Mouse (Mus musculus): ENCODE measurements around the gene Nln. TPM values are rescaled to one million over a fixed set of nuclear protein-coding genes. Genes with fewer than 3 reads are reported as not detected.

The Nln gene
- polyA plus RNA-seq, 1 experiment from 2014 or later: 24.7 TPM

DNA sequence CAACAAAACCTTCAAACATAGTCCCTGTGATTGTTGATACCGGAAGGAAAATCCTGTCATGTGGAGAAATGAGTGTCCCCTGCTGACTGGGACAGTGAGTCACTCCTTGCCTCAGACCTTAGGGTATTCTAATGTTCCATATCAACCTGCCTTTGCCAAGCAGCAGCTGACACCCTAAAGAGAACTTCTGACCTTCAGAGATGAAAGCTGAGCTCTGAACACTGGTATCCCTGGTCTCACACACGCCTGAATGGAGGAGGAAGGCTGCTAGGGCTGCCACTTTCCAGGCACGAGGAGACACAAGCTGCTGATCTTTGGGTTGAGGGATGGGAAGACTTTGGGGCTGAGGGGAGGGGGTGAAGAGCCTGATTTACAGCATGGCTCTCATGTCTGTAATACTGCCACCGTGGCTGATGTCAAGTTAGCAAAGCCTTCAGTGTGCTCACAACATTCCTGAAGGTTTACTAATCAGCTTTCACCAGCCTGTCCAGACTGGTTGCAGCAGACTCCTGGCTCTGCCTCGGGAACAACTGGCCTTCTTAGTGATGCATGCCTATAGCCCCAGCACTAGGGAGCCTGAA is 131.0 kb downstream of the Nln start:
- WGBS: 22% methylated on average over 5 of the region's 5 CpGs
- DNase-seq (ENCODE audit: low spot score): no peak

DNA sequence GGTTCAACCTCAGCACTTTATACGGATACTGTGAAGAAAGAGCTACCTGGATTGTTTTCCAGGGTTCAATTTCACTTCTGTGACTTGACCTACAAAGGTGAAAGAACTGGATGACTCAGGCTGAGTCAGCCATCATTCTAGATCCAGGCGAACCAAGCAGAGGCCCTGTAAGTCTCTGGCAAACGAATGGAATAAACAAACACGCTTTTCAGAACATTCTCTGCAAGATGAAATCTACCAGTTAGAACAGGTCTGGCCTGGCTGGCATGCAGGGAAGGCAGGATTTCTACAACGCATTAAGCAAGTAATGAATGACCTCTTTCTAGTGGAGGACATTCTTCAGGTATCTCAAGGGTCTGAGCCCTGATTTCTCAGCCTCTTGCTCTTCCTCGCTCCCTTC is 131.6 kb downstream of the Nln start:
- H3K9me3 ChIP-seq (ENCODE audit: control insufficient read depth, low read length): peaks cover 5% of the 10 kb centered on the region
- DNase-seq (ENCODE audit: low spot score): no peak
- ATAC-seq (replicated peaks; ENCODE audit: low FRiP score, low TSS enrichment, low read depth): no peak
- H3K4me2 ChIP-seq (ENCODE audit: low read length): no peak overlapping the region
- H3K4me1 ChIP-seq (replicated peaks; ENCODE audit: control insufficient read depth, insufficient read depth, low read length): peaks cover 25% of the 10 kb centered on the region
- 27% methylated on average over 6 of the region's 6 CpGs for WGBS
- H3K36me3 ChIP-seq (ENCODE audit: control insufficient read depth, insufficient read depth, low read length): no peaks in the 10 kb centered on the region
- peak overlapping the region; percentile 57 for H3K27ac ChIP-seq (ENCODE audit: low read depth)
- no peaks in the 10 kb centered on the region for H3K27me3 ChIP-seq (replicated peaks; ENCODE audit: control insufficient read depth, insufficient read depth, low read length)
- H3K4me3 ChIP-seq (ENCODE audit: low read depth, low read length): no peak overlapping the region
- no peak overlapping the region for H3K9ac ChIP-seq (ENCODE audit: low read length)

More for the DNA sequence above, 131.0 kb downstream of the Nln start:
- Histone ChIP-seq H3K36me3 (ENCODE audit: control insufficient read depth, insufficient read depth, low read length) (no peaks in the 10 kb centered on the region), H3K4me1 (replicated peaks; ENCODE audit: control insufficient read depth, insufficient read depth, low read length) (peaks cover 23% of the 10 kb centered on the region), H3K4me3 (ENCODE audit: low read depth, low read length) (no peak overlapping the region), H3K27me3 (replicated peaks; ENCODE audit: control insufficient read depth, insufficient read depth, low read length) (no peaks in the 10 kb centered on the region), H3K9ac (ENCODE audit: low read length) (no peak overlapping the region), H3K4me2 (ENCODE audit: low read length) (no peak overlapping the region), H3K27ac (ENCODE audit: low read depth) (peak overlapping the region; percentile 57), H3K9me3 (ENCODE audit: control insufficient read depth, low read length) (peaks cover 5% of the 10 kb centered on the region)
- ATAC-seq (replicated peaks; ENCODE audit: low FRiP score, low TSS enrichment, low read depth): 0 out of 2 replicates have a peak, but pooled peaks have one; percentile 19

DNA sequence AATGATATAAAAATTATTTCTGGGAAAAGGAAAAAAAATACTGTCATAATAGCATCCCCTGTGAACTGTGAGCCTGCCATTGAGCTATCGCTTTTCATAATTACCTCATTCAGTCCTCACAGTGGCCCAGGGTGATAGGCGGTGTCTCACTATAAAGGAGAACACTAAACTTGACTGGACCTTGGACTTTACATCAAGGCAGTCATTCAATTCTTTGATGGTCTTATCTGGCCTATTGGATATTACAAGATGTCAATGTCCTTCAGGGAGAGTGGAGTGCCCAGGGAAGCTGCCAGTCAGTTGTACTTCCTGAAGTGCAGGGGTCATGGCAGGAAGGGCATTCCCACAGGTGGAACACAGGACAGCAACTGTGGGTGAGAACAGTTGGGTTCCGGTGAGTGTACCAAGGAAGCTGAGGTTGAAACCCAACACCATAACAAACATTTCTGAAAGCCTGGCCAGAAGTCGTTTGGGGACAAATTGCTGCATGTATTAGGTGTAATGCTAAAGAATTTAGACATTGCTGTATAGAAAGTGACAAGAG is 133.2 kb downstream of the Nln start:
- WGBS: 64% methylated on average over 4 of the region's 4 CpGs
- H3K4me3 ChIP-seq (ENCODE audit: low read depth, low read length): no peak overlapping the region
- H3K4me1 ChIP-seq (replicated peaks; ENCODE audit: control insufficient read depth, insufficient read depth, low read length): peaks cover 25% of the 10 kb centered on the region
- H3K9ac ChIP-seq (ENCODE audit: low read length): no peak overlapping the region
- DNase-seq (ENCODE audit: low spot score) (no peak), ATAC-seq (replicated peaks; ENCODE audit: low FRiP score, low TSS enrichment, low read depth) (peak; percentile 84)
- H3K36me3 ChIP-seq (ENCODE audit: control insufficient read depth, insufficient read depth, low read length): no peaks in the 10 kb centered on the region
- no peak overlapping the region for H3K4me2 ChIP-seq (ENCODE audit: low read length)
- no peak overlapping the region for H3K27ac ChIP-seq (ENCODE audit: low read depth)
- H3K27me3 ChIP-seq (replicated peaks; ENCODE audit: control insufficient read depth, insufficient read depth, low read length): no peaks in the 10 kb centered on the region
- no peaks in the 10 kb centered on the region for H3K9me3 ChIP-seq (ENCODE audit: control insufficient read depth, low read length)

DNA sequence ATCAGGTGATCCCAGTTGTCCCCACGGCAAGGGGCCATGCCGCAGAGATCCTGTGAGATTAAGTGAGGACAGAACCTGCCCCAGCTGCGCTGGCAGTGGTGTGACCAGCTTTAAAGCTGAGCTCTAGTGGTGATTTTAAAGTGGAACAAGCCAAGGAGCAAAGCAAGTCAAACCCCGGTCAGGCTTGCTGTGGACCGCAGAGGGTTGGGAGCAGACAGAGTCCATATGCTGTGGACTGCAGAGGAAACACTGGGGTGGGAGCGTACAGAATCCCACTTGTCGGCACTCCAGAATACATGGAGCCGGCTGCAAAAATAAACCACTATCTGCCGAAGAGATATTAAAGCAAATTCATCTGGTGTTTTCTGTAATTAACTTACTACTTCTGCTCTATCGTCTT is 134.3 kb downstream of the Nln start:
- Histone ChIP-seq H3K4me2 (ENCODE audit: low read length) (no peak overlapping the region), H3K9me3 (ENCODE audit: control insufficient read depth, low read length) (no peaks in the 10 kb centered on the region), H3K4me1 (replicated peaks; ENCODE audit: control insufficient read depth, insufficient read depth, low read length) (peaks cover 25% of the 10 kb centered on the region), H3K4me3 (ENCODE audit: low read depth, low read length) (no peak overlapping the region), H3K27me3 (replicated peaks; ENCODE audit: control insufficient read depth, insufficient read depth, low read length) (no peaks in the 10 kb centered on the region), H3K9ac (ENCODE audit: low read length) (no peak overlapping the region), H3K36me3 (ENCODE audit: control insufficient read depth, insufficient read depth, low read length) (no peaks in the 10 kb centered on the region), H3K27ac (ENCODE audit: low read depth) (no peak overlapping the region)
- no peak for DNase-seq (ENCODE audit: low spot score)
- ATAC-seq (replicated peaks; ENCODE audit: low FRiP score, low TSS enrichment, low read depth): no peak
- 64% methylated on average over 10 of the region's 10 CpGs for WGBS

DNA sequence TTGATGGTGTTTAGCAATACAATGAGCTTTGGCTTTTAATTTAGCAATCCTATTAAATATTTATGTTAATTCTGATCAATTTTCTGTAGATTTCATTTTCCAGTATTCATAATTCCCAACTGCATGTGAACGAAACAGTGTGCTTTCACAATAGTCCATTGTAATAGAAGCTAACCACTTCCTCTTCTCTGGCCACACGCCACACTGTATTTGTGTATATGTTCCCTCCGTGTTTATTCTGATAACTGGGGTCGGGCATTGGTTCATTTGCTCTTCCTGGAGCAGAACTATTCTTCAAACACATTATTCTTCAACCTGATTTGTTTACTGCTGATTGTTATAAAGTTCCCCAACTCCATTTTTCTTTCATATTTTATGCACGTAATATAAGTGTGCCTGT is 135.4 kb downstream of the Nln start:
- ATAC-seq (replicated peaks; ENCODE audit: low FRiP score, low TSS enrichment, low read depth) (no peak), DNase-seq (ENCODE audit: low spot score) (no peak)
- Histone ChIP-seq H3K27ac (ENCODE audit: low read depth) (no peak overlapping the region), H3K27me3 (replicated peaks; ENCODE audit: control insufficient read depth, insufficient read depth, low read length) (no peaks in the 10 kb centered on the region), H3K4me1 (replicated peaks; ENCODE audit: control insufficient read depth, insufficient read depth, low read length) (peaks cover 25% of the 10 kb centered on the region), H3K36me3 (ENCODE audit: control insufficient read depth, insufficient read depth, low read length) (no peaks in the 10 kb centered on the region), H3K9me3 (ENCODE audit: control insufficient read depth, low read length) (no peaks in the 10 kb centered on the region), H3K4me2 (ENCODE audit: low read length) (no peak overlapping the region), H3K4me3 (ENCODE audit: low read depth, low read length) (no peak overlapping the region), H3K9ac (ENCODE audit: low read length) (no peak overlapping the region)
- WGBS: 33% methylated on average over 5 of the region's 5 CpGs

Other genes with a start within 250 kb of the Nln start
- gene Erbin, start 189.1 kb downstream of the Nln start, polyA plus RNA-seq (2014; fragmentation: Nextera tagmentation; extraction: Ambion mirVana): 32.1 and 32.6 TPM in 2 replicates
- 5.0 and 5.7 TPM in 2 replicates for gene Sgtb, start 127 bp upstream of the Nln start, polyA plus RNA-seq (2014; fragmentation: Nextera tagmentation; extraction: Ambion mirVana)
- 56.0 and 59.8 TPM in 2 replicates for gene Trappc13, start 68.9 kb upstream of the Nln start, polyA plus RNA-seq (2014; fragmentation: Nextera tagmentation; extraction: Ambion mirVana)
- gene Trim23, start 69.2 kb upstream of the Nln start, polyA plus RNA-seq (2014; fragmentation: Nextera tagmentation; extraction: Ambion mirVana): 15.6 and 17.0 TPM in 2 replicates
- gene Cenpk, start 119.0 kb upstream of the Nln start, polyA plus RNA-seq (2014; fragmentation: Nextera tagmentation; extraction: Ambion mirVana): 53.4 and 63.7 TPM in 2 replicates
- gene Ppwd1, start 119.2 kb upstream of the Nln start, polyA plus RNA-seq (2014; fragmentation: Nextera tagmentation; extraction: Ambion mirVana): 11.8 and 15.1 TPM in 2 replicates
- 4.4 and 4.5 TPM in 2 replicates for gene Adamts6, start 178.2 kb upstream of the Nln start, polyA plus RNA-seq (2014; fragmentation: Nextera tagmentation; extraction: Ambion mirVana)